Mouse (Mus musculus) neural tube, embryonic 12.5 days (tissue): ENCODE data around the gene Glb1l2. TPM values are rescaled to one million over a fixed set of nuclear protein-coding genes. Genes with fewer than 3 reads are reported as not detected.

Source experiments
- ATAC-seq: fragments of 200-750 bp; cut with Nextera tagmentation; 2 replicates; pipeline ENCODE4 v1.8.0; 2017; ENCODE audit warnings: low read depth, mild to moderate bottlenecking, moderate TSS enrichment, moderate library complexity; ENCODE audit not compliant: low FRiP score
- H3K27ac ChIP-seq: fragments of 300-500 bp; sonication (generic); 2 replicates; pipeline ENCODE4 v1.5.1; 2016
- H3K27me3 ChIP-seq: fragments of 300-500 bp; sonication (generic); replicated peaks from 2 replicates; pipeline ENCODE4 v1.6.1; 2016; ENCODE audit warnings: mild to moderate bottlenecking
- H3K36me3 ChIP-seq: fragments of 300-500 bp; sonication (generic); 2 replicates; pipeline ENCODE4 v1.6.1; 2016; ENCODE audit warnings: mild to moderate bottlenecking
- H3K4me1 ChIP-seq: fragments of 300-500 bp; sonication (generic); 2 replicates; pipeline ENCODE4 v1.6.1; 2016
- H3K4me2 ChIP-seq: fragments of 300-500 bp; sonication (generic); replicated peaks from 2 replicates; pipeline ENCODE4 v1.6.1; 2016; ENCODE audit warnings: mild to moderate bottlenecking
- H3K4me3 ChIP-seq: fragments of 300-500 bp; sonication (generic); 2 replicates; pipeline ENCODE4 v1.5.1; 2016
- H3K9ac ChIP-seq: fragments of 300-500 bp; sonication (generic); 2 replicates; pipeline ENCODE4 v1.6.1; 2016; ENCODE audit warnings: mild to moderate bottlenecking
- H3K9me3 ChIP-seq: fragments of 300-500 bp; sonication (generic); 2 replicates; pipeline ENCODE4 v1.6.1; 2016; ENCODE audit warnings: mild to moderate bottlenecking
- WGBS: fragments of 180-500 bp; shearing (Covaris S2); methylation state at CpG from one replicate; pipeline ENCODE4 v1.1.7; 2016; 5-methylcytosine and 5-hydroxymethylcytosine counted together
- polyA plus RNA-seq: library from polyadenylated mRNA; unstranded; fragments of >200 nt; fragmentation: Nextera tagmentation; extraction: Ambion mirVana; gene quantifications from 2 replicates; pipeline ENCODE4 v1.2.1, GENCODE M21; 2016

Glb1l2 gene
- polyA plus RNA-seq, 1 experiment from 2014 or later, result 3.1 TPM

DNA sequence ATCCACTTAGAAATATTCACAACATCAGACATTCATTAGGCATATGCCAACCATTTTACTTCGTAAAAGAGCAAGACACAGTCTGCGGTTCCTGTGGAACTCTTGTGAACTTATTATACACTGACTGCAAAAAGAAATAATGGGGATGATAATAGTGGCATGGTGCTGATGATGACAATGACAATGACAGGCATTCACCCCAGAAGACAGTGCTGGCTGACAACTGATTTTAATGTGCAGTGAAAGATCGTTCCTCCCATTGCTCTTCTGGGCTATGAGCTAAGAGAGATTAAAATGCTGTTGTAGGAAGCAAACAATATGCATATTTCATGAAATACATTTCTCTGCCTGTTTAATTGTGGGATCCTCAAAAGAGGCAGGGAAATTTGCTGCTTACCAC is 80.6 kb downstream of the Glb1l2 start:
- H3K4me2 ChIP-seq, result no peak overlapping the region
- H3K27ac ChIP-seq, result no peak overlapping the region
- no peak for ATAC-seq
- H3K9me3 ChIP-seq, result no peaks in the 10 kb centered on the region
- 84% methylated on average over 3 of the region's 3 CpGs for WGBS
- no peaks in the 10 kb centered on the region for H3K4me1 ChIP-seq
- H3K9ac ChIP-seq, result no peak overlapping the region
- no peaks in the 10 kb centered on the region for H3K36me3 ChIP-seq
- no peaks in the 10 kb centered on the region for H3K27me3 ChIP-seq
- H3K4me3 ChIP-seq, result no peak overlapping the region

DNA sequence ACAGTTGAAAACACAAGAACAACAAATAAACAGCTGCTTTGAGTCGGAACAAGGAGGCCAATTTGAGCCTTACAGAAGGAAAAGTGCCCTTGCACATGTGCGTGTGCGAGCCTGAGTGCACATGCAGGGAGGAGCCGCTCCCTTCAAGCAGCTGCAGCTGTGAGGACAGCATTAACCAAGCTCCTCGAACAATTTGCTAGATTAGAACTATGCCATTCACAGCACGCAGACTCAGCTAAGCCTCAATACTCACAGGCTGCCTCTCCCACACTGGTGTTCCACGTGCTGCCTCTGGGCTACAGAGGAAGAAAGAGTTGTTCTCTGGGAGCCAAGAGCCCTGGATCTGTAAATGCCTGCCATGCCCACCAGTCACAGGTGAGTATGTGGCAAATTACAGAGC is 84.5 kb downstream of the Glb1l2 start:
- no peak overlapping the region for H3K4me2 ChIP-seq
- no peak overlapping the region for H3K27ac ChIP-seq
- H3K9ac ChIP-seq, result no peak overlapping the region
- H3K4me3 ChIP-seq, result no peak overlapping the region
- no peaks in the 10 kb centered on the region for H3K27me3 ChIP-seq
- 69% methylated on average over 7 of the region's 7 CpGs for WGBS
- no peak for ATAC-seq
- no peaks in the 10 kb centered on the region for H3K9me3 ChIP-seq
- H3K4me1 ChIP-seq, result no peaks in the 10 kb centered on the region
- H3K36me3 ChIP-seq, result no peaks in the 10 kb centered on the region

- Histone ChIP-seq H3K27me3 (no peaks in the 10 kb centered on the region), H3K36me3 (no peaks in the 10 kb centered on the region), H3K9me3 (no peaks in the 10 kb centered on the region), H3K4me3 (no peak overlapping the region), H3K27ac (no peak overlapping the region), H3K4me2 (no peak overlapping the region), H3K4me1 (no peaks in the 10 kb centered on the region), H3K9ac (no peak overlapping the region)
- WGBS, result 40% methylated on average over 3 of the region's 3 CpGs
- ATAC-seq, result peak; percentile 49; the same call in 1 of the 2 replicates
Measured at GRCm38 (mm10) chr9:26718388-26718787, 87.9 kb downstream of the Glb1l2 start.

Other genes with a start within 250 kb of the Glb1l2 start
- 13.8 and 14.4 TPM in 2 replicates for gene B3gat1, start 72.7 kb downstream of the Glb1l2 start, polyA plus RNA-seq
- not detected in 2 replicates for gene Glb1l3, start 54.4 kb upstream of the Glb1l2 start, polyA plus RNA-seq
- not detected in 2 replicates for gene Gm1110, start 116.6 kb upstream of the Glb1l2 start, polyA plus RNA-seq
- gene Acad8, start 193.1 kb upstream of the Glb1l2 start, polyA plus RNA-seq, result 34.1 and 39.0 TPM in 2 replicates
- 128 and 136 TPM in 2 replicates for gene Thyn1, start 193.2 kb upstream of the Glb1l2 start, polyA plus RNA-seq
- 66.2 TPM in 2 replicates for gene Vps26b, start 223.6 kb upstream of the Glb1l2 start, polyA plus RNA-seq
- gene Ncapd3, start 223.7 kb upstream of the Glb1l2 start, polyA plus RNA-seq, result 24.8 and 27.6 TPM in 2 replicates